Mouse (Mus musculus): ENCODE measurements at regions not wholly inside any gene's neighbourhood (a gene's known extent, or its start where the extent isn't known, plus 50 kb on each side); places are given as distances from the start of the nearest gene placed in this dataset.

GRCm38 (mm10) chr5:148728492-148728891 is 175.9 kb upstream of the Ubl3 start:
- no peak overlapping the region for H3K4me2 ChIP-seq (ENCODE audit: low read depth)
- TF ChIP-seq CTCF (IDR thresholded peaks at IDR 0.05; ENCODE audit: low read depth) (no peak), EP300 (IDR thresholded peaks at IDR 0.05; ENCODE audit: low read depth) (no peak)

GRCm38 (mm10) chr5:148726442-148726841 is 173.9 kb upstream of the Ubl3 start:
- Histone ChIP-seq H3K27me3 (ENCODE audit: control insufficient read depth, insufficient read depth, low read length) (no peaks in the 10 kb centered on the region), H3K27ac (no peak overlapping the region), H3K4me1 (replicated peaks; ENCODE audit: control insufficient read depth in 2 of 2, insufficient read depth in 2 of 2, low read length in 1 of 2) (peaks cover 0 to 9% of the 10 kb centered on the region in 2 experiments; a peak in 2 of 4 replicates), H3K4me3 (ENCODE audit: insufficient read depth in 1 of 2, low read depth in 2 of 2, low read length in 2 of 2) (no peak overlapping the region), H3K4me2 (ENCODE audit: low read depth) (no peak overlapping the region), H3K36me3 (replicated peaks; ENCODE audit: control insufficient read depth, insufficient read depth, low read depth) (no peaks in the 10 kb centered on the region), H3K9ac (replicated peaks) (no peak overlapping the region), H3K9me3 (ENCODE audit: control insufficient read depth, low read length) (no peaks in the 10 kb centered on the region)
- TF ChIP-seq EP300 (IDR thresholded peaks at IDR 0.05; ENCODE audit: low read depth) = no peak
- peak; percentile 51 for TF ChIP-seq CTCF (IDR thresholded peaks at IDR 0.05; ENCODE audit: low read depth)
- ATAC-seq (ENCODE audit: insufficient read depth) = no peak
- DNase-seq (ENCODE audit: low read depth in 3 of 3, low spot score in 3 of 3) = no peak
- 57% methylated on average over 7 of the region's 7 CpGs for WGBS (ENCODE audit: insufficient replicate concordance)

More at GRCm38 (mm10) chr5:148728492-148728891, 175.9 kb upstream of the Ubl3 start:
- Histone ChIP-seq H3K36me3 (replicated peaks; ENCODE audit: control insufficient read depth, insufficient read depth, low read depth) (no peaks in the 10 kb centered on the region), H3K9ac (replicated peaks) (no peak overlapping the region), H3K4me1 (replicated peaks; ENCODE audit: control insufficient read depth in 2 of 2, insufficient read depth in 2 of 2, low read length in 1 of 2) (peaks cover 0 to 9% of the 10 kb centered on the region in 2 experiments; a peak in 2 of 4 replicates), H3K27me3 (ENCODE audit: control insufficient read depth, insufficient read depth, low read length) (no peaks in the 10 kb centered on the region), H3K27ac (no peak overlapping the region), H3K4me3 (ENCODE audit: insufficient read depth in 1 of 2, low read depth in 2 of 2, low read length in 2 of 2) (no peak overlapping the region), H3K9me3 (ENCODE audit: control insufficient read depth, low read length) (no peaks in the 10 kb centered on the region)
- WGBS (ENCODE audit: insufficient replicate concordance) = 38% methylated on average over 1 of the region's 1 CpGs
- DNase-seq (ENCODE audit: low read depth in 3 of 3, low spot score in 3 of 3) (no peak), ATAC-seq (ENCODE audit: insufficient read depth) (no peak)

GRCm38 (mm10) chr5:148724470-148724869 is 171.9 kb upstream of the Ubl3 start:
- Histone ChIP-seq H3K4me3 (ENCODE audit: insufficient read depth in 1 of 2, low read depth in 2 of 2, low read length in 2 of 2) (no peak overlapping the region), H3K9me3 (ENCODE audit: control insufficient read depth, low read length) (no peaks in the 10 kb centered on the region), H3K36me3 (replicated peaks; ENCODE audit: control insufficient read depth, insufficient read depth, low read depth) (no peaks in the 10 kb centered on the region), H3K9ac (replicated peaks) (no peak overlapping the region), H3K4me1 (replicated peaks; ENCODE audit: control insufficient read depth in 2 of 2, insufficient read depth in 2 of 2, low read length in 1 of 2) (peaks cover 0 to 9% of the 10 kb centered on the region in 2 experiments; a peak in 2 of 4 replicates), H3K27me3 (ENCODE audit: control insufficient read depth, insufficient read depth, low read length) (no peaks in the 10 kb centered on the region), H3K4me2 (ENCODE audit: low read depth) (no peak overlapping the region), H3K27ac (no peak overlapping the region)
- whole genome bisulfite sequencing (ENCODE audit: insufficient replicate concordance) = 46% methylated on average over 6 of the region's 6 CpGs
- TF ChIP-seq CTCF (IDR thresholded peaks at IDR 0.05; ENCODE audit: low read depth) (no peak), EP300 (IDR thresholded peaks at IDR 0.05; ENCODE audit: low read depth) (no peak)
- DNase-seq (ENCODE audit: low read depth in 3 of 3, low spot score in 3 of 3) = no peak
- ATAC-seq (ENCODE audit: insufficient read depth) = peak; percentile 33; the same call in 1 of the 2 replicates

- H3K4me1 ChIP-seq (replicated peaks; ENCODE audit: control insufficient read depth in 2 of 2, insufficient read depth in 2 of 2, low read length in 1 of 2) = peaks cover 0 to 9% of the 10 kb centered on the region in 2 experiments; a peak in 2 of 4 replicates
- no peak overlapping the region for H3K4me3 ChIP-seq (ENCODE audit: insufficient read depth in 1 of 2, low read depth in 2 of 2, low read length in 2 of 2)
- H3K27ac ChIP-seq = no peak overlapping the region
- no peaks in the 10 kb centered on the region for H3K27me3 ChIP-seq (ENCODE audit: control insufficient read depth, insufficient read depth, low read length)
- H3K4me2 ChIP-seq (ENCODE audit: low read depth) = no peak overlapping the region
- no peak overlapping the region for H3K9ac ChIP-seq (replicated peaks)
- WGBS (ENCODE audit: insufficient replicate concordance) = 64% methylated on average over 11 of the region's 11 CpGs
- H3K36me3 ChIP-seq (replicated peaks; ENCODE audit: control insufficient read depth, insufficient read depth, low read depth) = no peaks in the 10 kb centered on the region
- DNase-seq (ENCODE audit: low read depth in 3 of 3, low spot score in 3 of 3) (peak in 1 of 3 experiments; percentile 17), ATAC-seq (ENCODE audit: insufficient read depth) (peak; percentile 74; the same call in 1 of the 2 replicates)
- TF ChIP-seq EP300 (IDR thresholded peaks at IDR 0.05; ENCODE audit: low read depth) (peak; percentile 60; the same call in 1 of the 2 replicates), CTCF (IDR thresholded peaks at IDR 0.05; ENCODE audit: low read depth) (no peak)
- no peaks in the 10 kb centered on the region for H3K9me3 ChIP-seq (ENCODE audit: control insufficient read depth, low read length)
Measured at GRCm38 (mm10) chr5:148723677-148724227, 171.2 kb upstream of the Ubl3 start.

GRCm38 (mm10) chr5:148720604-148721003 is 168.0 kb upstream of the Ubl3 start:
- Histone ChIP-seq H3K4me2 (ENCODE audit: low read depth) (no peak overlapping the region), H3K9ac (replicated peaks) (no peak overlapping the region), H3K27me3 (ENCODE audit: control insufficient read depth, insufficient read depth, low read length) (no peaks in the 10 kb centered on the region), H3K36me3 (replicated peaks; ENCODE audit: control insufficient read depth, insufficient read depth, low read depth) (no peaks in the 10 kb centered on the region), H3K9me3 (ENCODE audit: control insufficient read depth, low read length) (peaks cover 2% of the 10 kb centered on the region; the same call in 1 of the 2 replicates), H3K4me1 (replicated peaks; ENCODE audit: control insufficient read depth in 2 of 2, insufficient read depth in 2 of 2, low read length in 1 of 2) (peaks cover 6 to 24% of the 10 kb centered on the region in 2 experiments; a peak in 3 of 4 replicates), H3K4me3 (ENCODE audit: insufficient read depth in 1 of 2, low read depth in 2 of 2, low read length in 2 of 2) (no peak overlapping the region), H3K27ac (no peak overlapping the region)
- DNase-seq (ENCODE audit: low read depth in 3 of 3, low spot score in 3 of 3) (no peak), ATAC-seq (ENCODE audit: insufficient read depth) (no peak)
- TF ChIP-seq EP300 (IDR thresholded peaks at IDR 0.05; ENCODE audit: low read depth) (no peak), CTCF (IDR thresholded peaks at IDR 0.05; ENCODE audit: low read depth) (no peak)
- WGBS (ENCODE audit: insufficient replicate concordance) = 74% methylated on average over 5 of the region's 5 CpGs

Data from liver, embryonic 14.5 days (tissue).